Mouse (Mus musculus): Measurements from ENCODE around the gene Sf3b4.

The Sf3b4 gene

GRCm38 (mm10) chr3:96172197-96173178, at the start of gene Sf3b4:
Sf3b4 (plus strand) TSS chr3:96172332.
- DNase-seq (ENCODE audit: low spot score in 2 of 2), result peak; percentile 85 to 88

- DNase-seq (ENCODE audit: low spot score in 2 of 2), result no peak
Measured at GRCm38 (mm10) chr3:96124235-96124634, 47.9 kb upstream of the Sf3b4 start.

GRCm38 (mm10) chr3:96128128-96128527, 44.0 kb upstream of the Sf3b4 start:
- DNase-seq (ENCODE audit: low spot score in 2 of 2), result no peak

- DNase-seq (ENCODE audit: low spot score in 2 of 2), result no peak
Measured at GRCm38 (mm10) chr3:96132478-96132877, 39.7 kb upstream of the Sf3b4 start.

- DNase-seq (ENCODE audit: low spot score in 2 of 2), result no peak
Measured at GRCm38 (mm10) chr3:96133327-96133905, 38.7 kb upstream of the Sf3b4 start.

GRCm38 (mm10) chr3:96135011-96135410, 37.1 kb upstream of the Sf3b4 start:
- no peak for DNase-seq (ENCODE audit: low spot score in 2 of 2)

GRCm38 (mm10) chr3:96147950-96148349, 24.2 kb upstream of the Sf3b4 start:
- peak; percentile 47 to 61 for DNase-seq (ENCODE audit: low spot score in 2 of 2)

- no peak for DNase-seq (ENCODE audit: low spot score in 2 of 2)
Measured at GRCm38 (mm10) chr3:96151836-96152235, 20.3 kb upstream of the Sf3b4 start.

GRCm38 (mm10) chr3:96152611-96153010, 19.5 kb upstream of the Sf3b4 start:
- DNase-seq (ENCODE audit: low spot score in 2 of 2), result no peak

GRCm38 (mm10) chr3:96155501-96155900, 16.6 kb upstream of the Sf3b4 start:
- DNase-seq (ENCODE audit: low spot score in 2 of 2), result no peak

GRCm38 (mm10) chr3:96159820-96160219, 12.3 kb upstream of the Sf3b4 start:
- DNase-seq (ENCODE audit: low spot score in 2 of 2), result no peak

- no peak for DNase-seq (ENCODE audit: low spot score in 2 of 2)
Measured at GRCm38 (mm10) chr3:96160222-96160802, 11.8 kb upstream of the Sf3b4 start.

- no peak for DNase-seq (ENCODE audit: low spot score in 2 of 2)
Measured at GRCm38 (mm10) chr3:96160803-96161516, 11.2 kb upstream of the Sf3b4 start.

GRCm38 (mm10) chr3:96161869-96162840, 10.0 kb upstream of the Sf3b4 start, which contains the start of gene Mtmr11:
Mtmr11 (plus strand) TSS chr3:96162004.
- DNase-seq (ENCODE audit: low spot score in 2 of 2), result no peak

- no peak for DNase-seq (ENCODE audit: low spot score in 2 of 2)
Measured at GRCm38 (mm10) chr3:96163040-96163439, 9.1 kb upstream of the Sf3b4 start.

GRCm38 (mm10) chr3:96168466-96169158, 3.5 kb upstream of the Sf3b4 start:
- no peak for DNase-seq (ENCODE audit: low spot score in 2 of 2)

GRCm38 (mm10) chr3:96170276-96170675, 1.9 kb upstream of the Sf3b4 start:
- no peak for DNase-seq (ENCODE audit: low spot score in 2 of 2)

- no peak for DNase-seq (ENCODE audit: low spot score in 2 of 2)
Measured at GRCm38 (mm10) chr3:96170976-96171545, 1.1 kb upstream of the Sf3b4 start.

- DNase-seq (ENCODE audit: low spot score in 2 of 2), result no peak
Measured at GRCm38 (mm10) chr3:96171583-96172196, 442 bp upstream of the Sf3b4 start.

All from natural killer cell, adult 2 months (primary cell).